Mouse (Mus musculus): ENCODE measurements around the gene Rasgrf1.

- no peak for TF ChIP-seq CTCF (IDR thresholded peaks at IDR 0.05 in 2 of 3, conservative IDR thresholded peaks at IDR 0.05 in 1 of 3; ENCODE audit: control insufficient read depth in 1 of 3, insufficient read depth in 1 of 3, low read depth in 2 of 3, low read length in 3 of 3, poor library complexity in 1 of 3, severe bottlenecking in 1 of 3)
- no peak for TF ChIP-seq EP300 (IDR thresholded peaks at IDR 0.05; ENCODE audit: low read depth in 1 of 2, low read length in 2 of 2)
- no peak for TF ChIP-seq E2F4 (IDR thresholded peaks at IDR 0.05; ENCODE audit: borderline replicate concordance, low read depth, low read length)
- TF ChIP-seq MYC (IDR thresholded peaks at IDR 0.05; ENCODE audit: low read depth, low read length): no peak
- TF ChIP-seq POLR2A (IDR thresholded peaks at IDR 0.05; ENCODE audit: control insufficient read depth in 1 of 2, insufficient read depth in 1 of 2, low read depth in 1 of 2, low read length in 2 of 2, poor library complexity in 1 of 2): no peak
- TF ChIP-seq NRF1 (IDR thresholded peaks at IDR 0.05; ENCODE audit: insufficient read depth, low read depth, low read length, poor library complexity, severe bottlenecking): no peak
- TF ChIP-seq ZNF384 (IDR thresholded peaks at IDR 0.05; ENCODE audit: low read depth, low read length): no peak
- no peak for TF ChIP-seq MAZ (IDR thresholded peaks at IDR 0.05; ENCODE audit: low read depth, low read length)
- no peak for TF ChIP-seq POLR2AphosphoS2 (IDR thresholded peaks at IDR 0.05; ENCODE audit: low read length)
- no peak for TF ChIP-seq TCF12 (IDR thresholded peaks at IDR 0.05; ENCODE audit: low read depth, low read length)
- TF ChIP-seq ELF1 (IDR thresholded peaks at IDR 0.05; ENCODE audit: low read depth, low read length): no peak
- no peak for TF ChIP-seq UBTF (IDR thresholded peaks at IDR 0.05; ENCODE audit: borderline replicate concordance, insufficient read depth, low read depth, low read length)
- TF ChIP-seq MAX (IDR thresholded peaks at IDR 0.05; ENCODE audit: low read length): no peak
- no peak for TF ChIP-seq SMC3 (IDR thresholded peaks at IDR 0.05; ENCODE audit: low read depth, low read length)
Measured at GRCm38 (mm10) chr9:89988811-89989528, 79.3 kb downstream of the Rasgrf1 start.
